Mouse (Mus musculus) ovary, postnatal 14 days (tissue): ENCODE results near the gene 2310009B15Rik.
A peak's percentile ranks its signal among the peaks of the same experiment; 100 is the strongest.

Experiments used
- DNase-seq: peaks from one replicate; pipeline ENCODE4 v3.0.0; 2022; ENCODE audit warnings: low spot score

Gene 2310009B15Rik

GRCm38 (mm10) chr1:138856101-138856950 is at the start of gene 2310009B15Rik:
Gene 2310009B15Rik, minus strand, starts transcription at chr1:138856852.
- DNase-seq, result peak; percentile 79

GRCm38 (mm10) chr1:138906256-138906655 is 49.6 kb upstream of the 2310009B15Rik start:
- no peak for DNase-seq

DNA sequence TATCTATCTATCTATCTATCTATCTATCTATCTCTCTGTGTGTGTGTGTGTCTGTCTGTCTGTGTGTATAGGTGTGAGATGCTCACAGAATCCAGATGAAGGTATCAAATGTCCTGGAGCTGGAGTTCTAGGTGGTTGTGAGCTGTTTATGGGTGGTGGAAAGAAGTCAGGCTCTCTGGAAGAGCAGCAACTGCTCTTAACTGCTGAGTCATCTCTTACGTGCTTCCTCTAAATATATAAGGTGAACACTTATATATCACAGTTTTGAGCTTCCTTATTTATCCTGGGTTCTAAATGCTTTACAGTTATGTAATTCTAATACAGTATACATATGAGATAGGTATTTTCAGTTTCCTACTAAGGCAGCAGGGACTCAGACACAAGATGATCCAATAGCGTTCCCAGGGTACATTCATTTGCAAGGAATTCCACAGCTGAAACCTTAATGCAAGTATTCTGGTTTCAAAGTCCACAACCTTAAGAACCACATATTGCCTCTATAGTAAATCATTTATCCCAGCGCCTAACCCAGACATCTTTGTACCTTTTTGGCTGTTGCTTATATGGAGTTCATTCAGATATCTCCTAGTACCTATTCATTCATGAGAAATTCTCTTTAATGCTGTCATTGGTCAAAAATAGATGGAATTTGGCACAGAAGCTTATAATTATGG is 48.6 kb upstream of the 2310009B15Rik start:
- no peak for DNase-seq

DNA sequence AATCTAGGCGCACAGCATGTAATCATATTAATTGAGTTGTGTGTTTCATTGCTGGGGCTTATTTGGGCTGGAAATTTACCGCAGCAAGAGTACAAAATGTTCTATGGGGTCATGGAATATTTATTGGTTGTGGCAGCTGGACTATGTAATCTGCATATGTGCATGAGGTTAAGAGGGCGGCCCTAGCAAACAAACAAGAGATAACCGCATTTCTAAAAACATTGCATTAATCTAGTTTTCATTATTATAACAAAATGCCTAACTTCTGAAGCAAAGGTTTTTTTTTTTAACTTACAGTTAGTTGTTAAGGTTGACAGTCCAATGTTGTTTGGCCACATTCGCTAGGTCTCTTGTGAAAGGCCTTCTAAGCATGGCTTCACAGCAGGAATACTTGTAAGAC is 47.2 kb upstream of the 2310009B15Rik start:
- no peak for DNase-seq

- no peak for DNase-seq
Observed at GRCm38 (mm10) chr1:138901431-138902117, 44.9 kb upstream of the 2310009B15Rik start.

DNA sequence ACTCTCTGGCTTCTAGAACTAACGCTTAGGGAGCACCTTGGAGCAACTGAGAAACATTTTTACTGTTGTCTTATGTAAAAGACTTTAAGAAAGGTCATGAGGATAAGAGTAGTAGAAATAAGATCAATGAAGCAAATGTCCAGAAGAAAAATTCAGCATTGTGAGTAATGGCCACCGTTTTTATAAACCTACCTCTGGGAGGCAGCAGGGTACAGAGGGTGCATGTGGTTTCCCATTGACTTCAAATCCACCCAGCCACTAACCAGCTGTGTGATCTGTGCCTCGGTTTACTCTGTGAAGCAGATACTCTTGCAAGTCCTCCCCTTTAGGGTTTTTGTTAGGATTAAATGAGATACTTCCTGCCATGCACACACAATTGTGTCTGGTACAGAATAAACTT is 39.4 kb upstream of the 2310009B15Rik start:
- no peak for DNase-seq

DNA sequence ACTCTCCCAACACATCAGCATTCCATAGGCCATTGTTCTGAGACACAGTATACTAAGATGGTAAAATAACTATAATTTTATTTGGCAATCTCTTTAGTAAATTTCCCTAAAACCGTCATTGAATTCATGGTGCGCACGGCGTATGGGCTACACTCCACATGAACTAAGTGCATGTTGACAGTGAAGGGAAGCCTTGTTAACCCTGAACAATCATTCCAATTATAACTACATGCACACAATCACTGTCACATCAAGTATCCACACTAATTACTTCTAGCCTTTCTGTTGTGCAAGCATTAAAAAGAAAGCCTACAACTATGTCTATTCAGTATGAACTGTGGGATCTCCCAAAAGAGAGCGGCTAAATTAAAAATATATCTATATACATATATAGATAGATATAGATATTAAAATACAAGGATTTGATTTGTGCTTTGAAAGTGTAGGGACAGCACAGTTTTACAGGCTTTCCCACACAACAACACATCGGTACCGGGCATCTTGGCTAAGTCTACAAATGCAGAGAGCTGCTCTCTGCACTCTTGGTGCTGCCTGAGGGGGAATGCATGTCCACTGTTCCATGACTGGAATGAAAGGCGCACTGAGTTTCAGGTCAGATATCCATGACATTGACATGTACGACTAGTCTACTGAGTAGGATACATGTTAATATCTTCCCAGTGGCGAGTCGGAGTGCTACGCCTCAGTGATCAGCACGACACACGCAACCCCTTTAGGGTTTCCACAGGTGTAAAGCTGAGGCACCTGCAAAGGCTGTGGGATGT is 21.0 kb upstream of the 2310009B15Rik start:
- DNase-seq, result no peak

DNA sequence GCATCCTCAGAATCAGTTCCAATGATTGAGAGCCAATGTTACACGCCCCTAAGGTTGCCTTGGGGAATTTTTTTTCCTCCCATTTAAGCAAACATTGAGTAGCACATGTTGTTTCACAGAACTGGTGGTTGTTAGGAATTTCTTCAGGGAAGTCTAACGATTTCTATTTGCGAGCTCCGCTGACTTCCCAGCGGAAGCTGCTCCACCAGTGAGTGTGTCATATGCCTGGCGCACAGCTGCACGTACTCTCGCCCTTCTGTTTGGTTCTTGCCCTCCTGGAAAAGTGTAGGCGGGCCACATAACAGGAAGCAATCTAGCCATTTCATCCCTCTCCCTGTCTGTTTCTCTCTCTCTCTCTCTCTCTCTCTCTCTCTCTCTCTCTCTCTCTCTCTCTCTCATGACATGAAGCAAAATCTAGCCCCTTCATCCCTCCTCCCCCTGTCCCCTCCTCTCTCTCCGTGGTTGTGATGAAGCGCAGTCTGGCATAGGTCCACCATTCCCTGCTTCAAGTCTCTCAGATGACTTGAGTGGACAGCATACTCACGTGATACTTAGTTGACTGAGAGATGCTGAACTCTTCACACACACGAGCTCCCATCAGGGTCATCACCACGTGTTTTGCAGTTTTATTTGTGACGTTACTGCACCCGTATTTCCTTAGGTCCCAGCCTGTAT is 19.9 kb upstream of the 2310009B15Rik start:
- no peak for DNase-seq

- DNase-seq, result no peak
Observed at GRCm38 (mm10) chr1:138850823-138851222, 5.8 kb downstream of the 2310009B15Rik start.

GRCm38 (mm10) chr1:138850161-138850539 is 6.5 kb downstream of the 2310009B15Rik start:
- no peak for DNase-seq

- no peak for DNase-seq
Observed at GRCm38 (mm10) chr1:138849531-138850160, 7.0 kb downstream of the 2310009B15Rik start.

DNA sequence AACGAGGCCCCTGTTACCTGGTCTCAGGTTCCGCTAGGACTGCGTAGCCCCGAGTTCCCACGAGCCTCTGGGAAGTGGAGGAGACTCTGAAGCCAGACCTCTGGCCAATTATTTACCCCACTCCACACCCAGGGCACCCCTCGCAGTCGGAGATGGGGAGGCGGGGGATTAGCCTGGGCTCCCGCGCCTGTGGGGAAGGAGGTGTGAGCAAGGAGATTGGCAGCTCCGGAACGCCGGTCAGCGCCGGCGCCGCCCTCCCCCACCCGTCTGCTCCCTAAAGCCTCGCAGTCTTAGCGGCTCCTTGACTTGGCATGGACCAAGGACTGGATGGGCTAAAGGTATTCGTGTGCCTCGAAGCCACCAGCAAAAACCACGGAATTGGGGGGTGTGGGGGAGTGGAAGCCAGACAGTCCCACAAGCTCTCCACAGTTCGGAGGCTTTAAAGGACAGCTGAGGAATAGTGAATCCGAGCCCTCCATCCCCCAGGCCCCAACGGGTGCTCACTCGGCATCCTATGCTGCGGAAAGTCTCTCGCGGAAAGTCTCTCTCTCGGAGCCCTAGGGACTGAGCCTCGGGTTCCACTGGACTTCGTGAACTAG is 8.0 kb downstream of the 2310009B15Rik start, which contains the start of gene Lhx9:
Gene Lhx9 (minus strand): TSS at position 67 of the 599 bp plus-strand sequence.
- no peak for DNase-seq

DNA sequence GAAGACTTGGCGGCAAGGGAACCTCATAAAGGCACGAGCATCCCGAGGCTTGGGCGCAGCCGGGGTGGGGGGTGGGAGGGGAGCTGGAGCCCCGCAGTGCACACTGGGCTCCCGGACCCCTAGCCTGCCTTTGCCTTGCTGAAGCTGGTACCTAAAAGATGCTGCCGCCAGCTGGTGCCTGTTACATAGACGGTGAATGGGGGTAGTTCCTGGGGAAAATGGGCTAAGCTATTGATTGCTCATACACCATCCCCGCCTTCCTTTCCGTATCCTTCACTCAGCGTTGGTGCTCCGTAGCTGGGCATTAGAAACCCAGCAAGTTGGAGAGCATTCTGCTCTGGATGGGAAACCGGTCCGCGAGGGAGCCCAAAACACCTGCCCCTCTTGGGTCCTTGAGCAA is 8.6 kb downstream of the 2310009B15Rik start:
- no peak for DNase-seq

- DNase-seq, result no peak
Observed at GRCm38 (mm10) chr1:138847146-138847545, 9.5 kb downstream of the 2310009B15Rik start.

- DNase-seq, result no peak
Observed at GRCm38 (mm10) chr1:138846581-138846980, 10.1 kb downstream of the 2310009B15Rik start.

DNA sequence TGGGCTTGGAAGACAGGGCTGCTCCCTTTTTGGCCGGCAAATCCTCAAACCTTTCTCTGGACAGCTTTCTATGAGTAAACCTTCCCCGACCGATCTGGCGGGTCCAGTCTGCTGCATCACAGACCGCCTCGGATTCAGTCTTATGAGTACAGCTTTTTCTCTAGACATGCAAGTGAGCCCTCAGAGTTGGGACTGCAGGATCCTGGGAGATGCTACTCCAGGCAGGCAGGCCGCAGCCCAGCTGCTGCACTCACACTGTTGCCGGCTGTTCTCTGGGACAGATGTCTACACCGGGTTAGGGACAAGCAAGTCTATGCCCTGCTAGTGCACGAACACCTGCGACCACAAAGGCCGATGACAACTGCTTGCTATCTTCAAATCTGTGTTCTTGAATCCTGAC is 10.5 kb downstream of the 2310009B15Rik start:
- no peak for DNase-seq

GRCm38 (mm10) chr1:138845481-138845880 is 11.2 kb downstream of the 2310009B15Rik start:
- no peak for DNase-seq

- no peak for DNase-seq
Observed at GRCm38 (mm10) chr1:138844166-138844565, 12.5 kb downstream of the 2310009B15Rik start.

DNA sequence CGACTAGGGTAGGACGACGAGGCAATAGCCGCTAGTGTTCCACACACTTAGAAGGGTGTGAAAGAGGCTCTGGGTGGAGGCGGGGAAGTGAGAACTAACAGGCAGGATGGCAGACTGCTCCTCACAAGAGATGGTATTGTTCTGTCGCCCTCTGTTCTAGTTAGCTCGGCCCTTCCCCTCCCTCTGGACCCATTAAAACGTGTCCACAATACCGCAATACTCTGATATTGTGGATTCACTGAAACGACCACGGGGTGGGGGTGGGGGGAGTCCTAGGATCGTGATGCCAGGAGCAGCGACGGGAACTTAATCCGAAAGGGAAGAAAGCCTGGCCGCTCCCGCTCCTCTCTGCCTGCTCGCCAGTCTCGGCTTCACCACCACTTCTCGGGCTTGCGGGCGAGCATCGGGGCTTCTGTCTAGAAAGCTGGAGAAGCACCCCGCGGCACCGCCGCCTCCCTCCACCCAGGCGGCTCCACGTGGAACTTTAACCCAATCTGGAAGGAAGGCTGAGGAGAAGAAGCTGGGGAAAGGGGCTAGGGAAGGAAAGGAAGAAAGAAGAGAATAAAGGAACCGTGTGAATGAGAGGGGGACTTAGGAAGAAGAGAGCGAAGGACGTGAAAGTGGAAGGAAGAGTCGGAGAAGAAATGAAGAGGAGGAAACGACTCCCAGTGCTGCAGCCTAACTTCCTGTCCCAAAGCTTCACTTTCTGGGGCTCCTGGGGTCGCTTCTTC is 13.1 kb downstream of the 2310009B15Rik start:
- no peak for DNase-seq

GRCm38 (mm10) chr1:138842756-138843155 is 13.9 kb downstream of the 2310009B15Rik start:
- DNase-seq, result no peak
